Mouse (Mus musculus) T-helper 17 cell (primary cell): ENCODE measurements around the gene E130309D02Rik.

Experiments used
- in situ Hi-C, 2 experiments: fragments of 300-600 bp; cut with MboI, MseI; formaldehyde crosslinking; loops; 1 replicate in 1 of 2; 2 replicates in 1 of 2; pipeline ENCODE4 v1.15.1; 2025; ENCODE audit warnings: high pct_unique_total_duplicates in 2 of 2

The E130309D02Rik gene

GRCm38 (mm10) chr5:143314730-143315513, at the start of gene E130309D02Rik:
E130309D02Rik (minus strand) TSS chr5:143315360.
- in situ Hi-C loops, result no loop called here

GRCm38 (mm10) chr5:143363678-143364615, 48.8 kb upstream of the E130309D02Rik start:
- in situ Hi-C loops, result loop anchor here (10.0 to 25.0 kb wide), 2 partner anchors 1189 to 1827 kb away; no protein-coding TSS in a partner anchor

GRCm38 (mm10) chr5:143361428-143361827, 46.3 kb upstream of the E130309D02Rik start:
- in situ Hi-C loops, result loop anchor here (10.0 to 25.0 kb wide), 2 partner anchors 1187 to 1824 kb away; no protein-coding TSS in a partner anchor

DNA sequence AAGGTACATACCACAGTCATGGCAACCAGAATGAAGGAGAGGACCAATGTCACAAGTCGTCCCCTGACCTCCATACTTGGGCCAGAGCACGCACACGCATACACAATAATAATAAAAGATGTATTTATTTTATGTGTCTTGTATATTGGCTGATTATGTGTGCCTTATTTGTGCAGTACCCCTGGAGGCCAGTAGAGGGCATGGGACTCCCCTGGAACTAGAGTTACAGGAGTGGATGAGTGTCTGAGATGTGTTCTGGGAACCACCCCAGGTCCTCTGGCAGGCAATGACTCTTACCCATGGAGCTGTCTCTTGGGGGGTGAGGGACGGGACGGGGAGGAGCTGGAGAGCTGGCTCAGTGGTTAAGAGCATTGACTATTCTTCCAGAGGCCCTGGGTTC, 44.8 kb upstream of the E130309D02Rik start:
- in situ Hi-C loops, result loop anchor here (10.0 to 25.0 kb wide), 2 partner anchors 1185 to 1823 kb away; no protein-coding TSS in a partner anchor

DNA sequence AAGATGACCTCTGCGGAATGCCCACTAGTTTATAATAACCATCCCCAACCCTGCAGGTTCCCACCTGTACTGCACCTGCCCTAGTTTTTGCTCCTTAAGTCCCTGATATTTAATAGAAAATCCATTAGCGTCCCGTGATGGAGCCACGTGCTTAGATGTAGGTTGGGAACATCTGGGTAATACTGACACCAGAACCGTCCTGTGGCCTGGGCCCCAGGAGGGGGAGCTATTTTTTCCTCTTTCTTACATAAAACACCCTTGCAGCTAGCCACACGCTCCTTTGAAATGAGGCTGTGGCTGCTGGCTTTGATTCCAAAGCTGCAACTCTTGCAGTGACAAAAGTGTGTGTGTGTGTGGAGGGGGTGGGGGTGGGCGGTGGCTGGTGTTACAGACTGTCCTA, 44.1 kb upstream of the E130309D02Rik start:
- in situ Hi-C loops, result loop anchor here in 1 of 2 experiments (25.0 kb wide), 1 partner anchor 1822 kb away; no protein-coding TSS in a partner anchor

GRCm38 (mm10) chr5:143357564-143357963, 42.4 kb upstream of the E130309D02Rik start:
- in situ Hi-C loops, result loop anchor here in 1 of 2 experiments (25.0 kb wide), 1 partner anchor 1820 kb away; no protein-coding TSS in a partner anchor

GRCm38 (mm10) chr5:143356686-143357388, 41.7 kb upstream of the E130309D02Rik start, which contains the start of gene Grid2ip:
Grid2ip (plus strand) TSS chr5:143357338.
- in situ Hi-C loops, result loop anchor here in 1 of 2 experiments (25.0 kb wide), 1 partner anchor 1820 kb away; no protein-coding TSS in a partner anchor

DNA sequence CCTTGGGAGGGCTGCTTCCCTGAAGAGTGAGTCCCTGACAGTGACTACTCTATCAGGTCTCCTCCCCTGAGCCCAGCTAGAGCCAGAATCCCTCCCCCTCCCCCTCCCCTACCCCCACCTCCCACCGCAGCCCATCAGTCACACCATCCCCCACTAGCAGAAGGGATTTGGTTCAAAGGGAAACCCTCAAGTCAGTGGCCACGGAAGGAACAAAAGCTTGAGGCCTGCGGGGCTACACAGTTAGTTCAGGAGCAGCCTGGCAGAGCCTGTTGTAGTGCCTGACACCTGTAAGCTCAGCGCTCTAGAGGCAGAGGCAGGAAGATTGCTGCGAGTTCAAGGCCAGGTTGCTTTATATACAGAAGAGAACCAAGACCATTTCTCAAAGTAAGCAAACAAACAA, 40.9 kb upstream of the E130309D02Rik start:
- in situ Hi-C loops, result loop anchor here in 1 of 2 experiments (25.0 kb wide), 1 partner anchor 1819 kb away; no protein-coding TSS in a partner anchor

GRCm38 (mm10) chr5:143346367-143346766, 31.2 kb upstream of the E130309D02Rik start:
- in situ Hi-C loops, result loop anchor here in 1 of 2 experiments (10.0 kb wide), 1 partner anchor 1368 kb away; no protein-coding TSS in a partner anchor

GRCm38 (mm10) chr5:143339603-143340002, 24.4 kb upstream of the E130309D02Rik start:
- in situ Hi-C loops, result loop anchor here in 1 of 2 experiments (10.0 kb wide), 1 partner anchor 1375 kb away; no protein-coding TSS in a partner anchor

DNA sequence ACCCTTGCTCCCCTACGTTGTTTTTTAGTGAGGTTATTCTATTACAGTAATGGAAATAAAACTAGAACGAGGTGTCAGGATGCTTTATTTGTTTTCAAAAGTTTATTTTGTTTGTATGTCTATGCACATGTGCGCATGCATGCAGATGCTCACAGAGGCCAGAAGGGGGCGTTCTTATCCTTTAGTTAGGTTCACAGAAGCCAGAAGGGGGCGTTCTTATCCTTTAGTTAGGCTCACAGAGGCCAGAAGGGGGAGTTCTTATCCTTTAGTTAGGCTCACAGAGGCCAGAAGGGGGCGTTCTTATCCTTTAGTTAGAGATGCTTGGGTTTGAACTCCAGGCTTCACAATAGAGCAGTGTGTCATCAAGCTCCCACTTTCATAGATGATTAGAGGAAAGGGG, 21.4 kb upstream of the E130309D02Rik start:
- in situ Hi-C loops, result no loop called here

DNA sequence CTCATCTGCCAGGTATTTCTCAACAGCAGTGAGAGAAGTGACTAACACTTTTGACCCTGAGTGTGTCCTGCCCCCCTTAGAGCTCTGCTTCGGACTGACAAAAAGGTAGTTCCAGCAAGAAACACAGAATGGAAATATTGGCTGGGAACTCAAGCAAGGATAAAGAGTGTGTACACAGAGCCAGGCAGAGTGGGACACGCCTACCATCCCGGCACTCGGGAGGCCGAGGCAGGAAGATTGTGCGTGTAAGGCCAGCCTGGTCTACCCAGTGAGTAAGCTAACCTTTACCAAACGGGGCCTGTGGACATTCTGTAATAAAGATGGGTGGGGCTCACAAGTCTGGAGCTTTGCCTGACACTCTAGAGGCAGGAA, 19.9 kb upstream of the E130309D02Rik start:
- in situ Hi-C loops, result no loop called here

DNA sequence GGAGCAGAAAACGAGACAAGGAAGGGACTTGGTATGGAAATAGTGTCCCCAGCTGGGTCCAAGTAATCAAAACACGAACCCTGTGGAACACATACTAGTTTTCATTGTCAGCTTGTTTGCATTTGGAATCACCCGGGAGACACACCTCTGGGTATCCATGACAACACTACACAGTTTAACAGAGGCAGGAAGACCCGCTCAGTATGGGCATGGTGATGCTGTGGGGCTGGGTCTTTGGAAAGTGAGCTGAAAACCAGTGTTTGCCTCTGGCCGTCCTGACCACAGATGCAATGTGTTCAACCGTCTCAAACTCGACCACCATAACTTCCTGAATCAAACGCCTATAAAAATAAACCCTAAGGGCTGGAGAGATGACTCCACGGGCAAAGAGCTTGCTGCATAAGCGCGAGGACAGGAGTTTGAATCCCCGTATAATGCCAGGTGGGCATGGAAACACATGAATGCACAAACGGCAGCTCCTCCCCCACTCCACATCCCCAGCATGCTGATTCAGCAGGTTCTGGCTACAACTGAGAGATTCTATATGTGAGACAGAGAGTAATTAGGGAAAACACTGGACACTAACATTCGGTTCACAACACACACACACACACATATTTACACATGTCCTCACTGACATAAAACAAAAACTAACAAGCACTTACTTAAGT, 19.4 kb upstream of the E130309D02Rik start:
- in situ Hi-C loops, result loop anchor here in 1 of 2 experiments (5.0 kb wide), 1 partner anchor 83 kb away; no protein-coding TSS in a partner anchor

DNA sequence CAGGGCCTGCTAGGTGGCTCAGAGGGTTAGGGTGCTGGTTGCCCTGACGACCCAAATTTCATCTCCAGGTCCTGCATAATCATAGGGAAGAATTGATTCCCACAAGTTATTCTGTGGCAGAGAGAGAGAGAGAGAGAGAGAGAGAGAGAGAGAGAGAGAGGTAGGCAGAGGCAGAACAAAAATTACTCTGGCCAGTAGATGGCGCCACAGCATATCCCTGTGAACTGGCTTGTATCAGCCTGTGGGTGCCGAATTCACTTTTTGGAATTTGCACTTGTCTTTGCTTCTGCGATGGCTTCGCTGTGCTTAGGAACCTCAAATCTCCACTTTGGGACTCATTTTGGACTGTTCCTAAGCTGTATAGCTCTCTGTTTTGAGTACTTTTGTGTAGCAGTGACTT, 18.7 kb upstream of the E130309D02Rik start:
- in situ Hi-C loops, result loop anchor here in 1 of 2 experiments (5.0 kb wide), 1 partner anchor 83 kb away; no protein-coding TSS in a partner anchor

GRCm38 (mm10) chr5:143328690-143329495, 13.7 kb upstream of the E130309D02Rik start, which contains the start of gene Zdhhc4:
Zdhhc4 (minus strand) TSS chr5:143329256.
- in situ Hi-C loops, result loop anchor here in 1 of 2 experiments (10.0 kb wide), 1 partner anchor 206 kb away; no protein-coding TSS in a partner anchor

DNA sequence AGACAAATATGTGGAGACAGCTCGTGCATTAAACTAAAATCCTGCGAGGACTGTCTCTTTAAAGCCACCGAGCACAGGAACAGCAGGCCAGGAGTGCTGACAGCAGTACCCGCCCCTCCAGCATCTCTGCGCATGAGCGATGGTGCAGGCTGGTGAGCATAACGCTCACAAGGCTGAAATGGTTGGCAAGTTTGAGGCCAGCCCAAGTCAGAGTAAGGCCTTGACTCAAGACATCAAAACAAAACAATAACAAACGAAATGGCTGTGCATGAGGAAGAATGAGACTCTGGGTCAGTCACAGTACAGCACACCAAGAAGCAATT, 2.1 kb upstream of the E130309D02Rik start:
- in situ Hi-C loops, result no loop called here

DNA sequence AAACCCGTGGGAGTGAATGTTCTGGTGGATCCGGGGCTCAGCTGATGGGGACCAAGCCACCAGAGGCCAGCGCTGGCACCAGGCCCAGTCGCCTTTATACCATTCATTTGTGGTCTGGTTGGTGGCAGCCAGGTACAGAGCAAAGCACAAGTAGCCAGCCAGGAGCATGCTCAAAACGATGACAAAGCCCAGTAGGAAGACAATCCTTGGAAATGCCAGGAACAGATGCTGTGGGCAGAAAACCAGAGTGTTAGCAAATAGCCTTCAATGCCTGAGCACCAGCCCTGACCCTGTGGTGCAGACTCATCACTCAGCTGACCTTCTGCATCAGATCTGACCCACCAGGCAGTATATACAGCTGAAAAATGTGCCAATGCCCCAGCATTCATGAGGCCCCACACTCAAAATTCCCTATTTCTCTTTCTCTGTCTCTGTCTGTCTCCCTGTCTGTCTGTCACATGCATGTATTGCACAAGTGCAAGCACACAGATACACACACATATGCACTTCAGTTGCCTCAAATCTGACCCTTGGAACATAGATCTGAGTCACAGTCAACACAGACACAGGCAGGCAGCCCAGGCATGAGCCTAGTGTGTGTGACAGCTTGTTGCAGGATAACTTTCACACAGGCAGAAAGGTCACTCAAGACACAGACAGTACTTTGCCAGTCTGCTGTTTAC, 1.6 kb upstream of the E130309D02Rik start:
- in situ Hi-C loops, result no loop called here

DNA sequence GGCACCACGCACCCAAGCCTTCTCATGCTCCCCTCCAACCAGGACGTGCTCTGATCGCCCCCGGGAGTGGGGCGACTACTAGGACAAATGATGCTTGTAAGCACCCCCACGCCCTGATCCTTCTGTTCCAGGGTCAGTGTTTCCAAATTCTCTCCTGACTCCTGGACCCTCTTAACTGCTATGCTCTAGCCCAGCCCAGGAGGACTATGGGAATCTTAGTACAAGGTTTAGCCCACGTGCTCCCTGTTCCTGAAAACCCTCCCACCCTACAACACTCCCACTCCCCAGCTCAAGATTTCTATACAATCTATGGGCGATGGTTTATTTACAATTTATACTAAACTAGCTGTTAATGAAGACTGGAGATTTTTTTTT, 341 bp upstream of the E130309D02Rik start:
- in situ Hi-C loops, result no loop called here
